Mouse (Mus musculus): Measurements from ENCODE around the gene Eml3. TPM values are rescaled to one million over a fixed set of nuclear protein-coding genes. Genes with fewer than 3 reads are reported as not detected.

Eml3 gene
- total RNA-seq, 2 experiments from 2014 or later, result 8.6 to 8.9 TPM

DNA sequence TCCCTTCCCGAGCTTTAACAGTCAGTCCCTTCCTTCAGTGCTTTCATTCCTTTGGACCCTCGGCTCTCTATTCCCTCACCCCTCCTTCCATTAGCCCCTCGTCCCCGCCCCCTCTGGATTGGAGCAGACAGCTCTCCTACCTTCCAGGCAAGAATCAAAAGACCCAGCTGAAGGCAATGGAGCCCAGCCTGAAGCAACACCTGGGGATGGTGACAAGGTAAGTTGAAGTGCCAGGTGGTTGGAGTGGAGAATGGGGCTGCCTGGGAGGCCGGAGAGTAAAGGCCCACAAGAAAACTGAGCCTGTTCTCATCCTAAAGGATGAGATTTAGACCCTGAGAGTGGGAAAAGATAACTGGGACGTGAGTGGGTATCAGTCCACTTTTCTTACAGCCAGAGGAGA lies 20.8 kb upstream of the Eml3 start:
- DNase-seq, result no peak
- intact Hi-C loops (cut with DNase I; ENCODE audit: low total_unique reads), result loop anchor here (10.0 kb wide), 1 partner anchor 46 kb away; the partner anchor contains the start of gene Tut1

DNA sequence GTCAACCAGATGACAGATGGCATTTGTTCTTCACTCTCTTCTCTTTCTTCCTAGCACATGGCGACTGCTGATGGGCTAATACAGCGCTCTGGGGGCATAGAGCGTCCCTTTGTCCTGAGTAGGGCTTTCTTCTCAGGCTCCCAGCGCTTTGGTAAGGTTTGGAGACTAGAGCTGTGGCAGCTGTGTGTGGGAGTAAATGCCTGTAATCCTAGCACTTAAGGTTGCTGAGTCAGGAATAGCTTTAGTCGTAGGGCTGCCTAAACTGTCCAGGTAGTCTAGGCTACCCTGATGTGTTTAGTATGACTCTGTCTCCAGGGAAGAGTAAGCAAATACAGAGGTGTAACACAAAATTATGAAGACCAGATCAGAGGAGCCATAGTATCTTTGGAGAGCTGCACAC lies 17.5 kb upstream of the Eml3 start:
- intact Hi-C loops (cut with DNase I; ENCODE audit: low total_unique reads), result no loop called here
- DNase-seq, result no peak

- no peak for DNase-seq
Measured at GRCm38 (mm10) chr19:8914212-8914611, 15.1 kb upstream of the Eml3 start.

GRCm38 (mm10) chr19:8919000-8919399 lies 10.4 kb upstream of the Eml3 start:
- DNase-seq, result no peak
- intact Hi-C loops (cut with DNase I; ENCODE audit: low total_unique reads), result no loop called here

More at GRCm38 (mm10) chr19:8914212-8914611, 15.1 kb upstream of the Eml3 start:
- intact Hi-C loops (cut with DNase I; ENCODE audit: low total_unique reads), result no loop called here

DNA sequence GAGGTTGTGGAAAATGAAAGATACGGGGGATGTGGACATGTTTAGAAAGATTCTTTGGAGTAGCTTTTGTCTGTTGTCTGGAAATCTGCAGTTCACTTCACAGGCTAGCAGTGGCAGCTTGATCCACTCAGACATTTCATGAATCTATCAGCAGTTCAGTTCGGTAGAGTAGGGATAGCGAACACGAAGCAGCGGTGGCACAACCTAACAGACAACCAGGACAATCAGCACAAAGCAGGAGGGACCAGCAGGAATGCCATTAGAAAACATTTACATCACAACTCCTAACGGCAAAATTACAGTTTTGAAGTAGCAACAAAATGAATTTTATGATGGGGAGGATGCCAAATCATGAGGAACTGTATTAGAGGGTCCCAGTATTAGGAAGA lies 9.7 kb upstream of the Eml3 start:
- intact Hi-C loops (cut with DNase I; ENCODE audit: low total_unique reads), result no loop called here
- DNase-seq, result no peak

DNA sequence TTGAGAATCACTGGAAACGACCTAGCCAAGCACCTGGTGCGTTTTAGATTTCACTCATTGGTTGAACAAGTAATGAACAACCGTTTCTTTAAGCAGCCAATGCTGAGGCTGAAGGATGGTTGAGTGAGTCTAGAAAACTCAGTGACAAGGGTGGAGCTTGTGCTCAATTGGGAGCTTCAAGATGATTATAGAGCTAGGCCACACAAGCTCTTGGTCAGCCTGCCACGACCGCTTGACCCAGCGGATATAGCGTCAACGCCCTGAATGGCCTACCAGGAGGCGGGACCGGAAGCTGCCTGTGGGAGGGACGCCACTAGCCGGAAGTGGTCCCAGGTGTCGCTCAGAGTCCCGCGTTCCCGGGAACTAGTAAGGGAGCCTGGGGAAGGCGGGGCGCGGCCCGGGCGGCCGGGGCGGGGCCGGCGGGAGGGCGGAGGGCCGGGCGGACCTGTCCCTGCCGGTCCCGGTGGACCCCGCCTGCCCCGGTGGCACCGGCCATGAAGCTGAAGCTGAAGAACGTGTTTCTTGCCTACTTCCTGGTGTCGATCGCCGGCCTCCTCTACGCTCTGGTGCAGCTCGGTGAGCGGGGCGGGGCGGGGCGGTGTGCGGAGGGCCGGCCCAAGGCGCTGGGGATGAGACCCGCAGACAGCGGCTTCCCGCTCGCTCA lies 9.1 kb upstream of the Eml3 start, which contains the start of gene B3gat3:
TSS of gene B3gat3 (plus strand) at position 302 of the 664 bp plus-strand sequence.
- DNase-seq, result peak; percentile 97
- intact Hi-C loops (cut with DNase I; ENCODE audit: low total_unique reads), result no loop called here

- DNase-seq, result no peak
- intact Hi-C loops (cut with DNase I; ENCODE audit: low total_unique reads), result no loop called here
Measured at GRCm38 (mm10) chr19:8920836-8921291, 8.5 kb upstream of the Eml3 start.

- intact Hi-C loops (cut with DNase I; ENCODE audit: low total_unique reads), result no loop called here
Measured at GRCm38 (mm10) chr19:8921741-8922140, 7.6 kb upstream of the Eml3 start.

GRCm38 (mm10) chr19:8926766-8927165 lies 2.6 kb upstream of the Eml3 start:
- no peak for DNase-seq
- intact Hi-C loops (cut with DNase I; ENCODE audit: low total_unique reads), result no loop called here

More at GRCm38 (mm10) chr19:8921741-8922140, 7.6 kb upstream of the Eml3 start:
- no peak for DNase-seq

DNA sequence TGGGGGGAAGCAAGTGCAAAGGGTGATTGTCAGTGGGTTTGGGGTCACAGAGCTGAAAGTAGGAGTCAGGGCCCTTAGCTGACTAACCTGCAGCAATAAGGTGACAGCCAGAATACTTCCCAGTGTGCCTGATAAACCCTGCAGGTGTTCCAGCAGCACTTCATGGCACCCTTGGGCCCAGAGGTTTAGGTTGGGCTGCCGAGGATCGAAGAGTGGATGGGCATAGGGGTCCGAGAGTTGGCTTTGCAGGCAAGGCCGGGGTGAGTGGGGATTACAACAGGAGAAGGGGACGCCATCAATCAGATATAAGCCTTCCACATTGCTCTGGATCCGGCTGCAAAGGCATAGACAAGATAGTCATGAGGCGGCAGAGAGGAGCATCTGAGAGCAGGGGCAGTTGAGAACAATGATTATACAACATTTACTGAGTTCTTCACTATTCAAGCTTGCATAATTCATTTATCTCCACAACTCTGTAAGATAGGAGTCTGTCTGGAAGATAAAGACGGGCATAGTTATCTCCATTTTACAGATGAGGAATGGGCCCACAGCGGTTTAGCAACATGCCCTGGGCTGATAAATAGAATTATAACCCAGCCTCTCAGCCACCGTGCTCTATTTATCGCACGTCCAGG lies 1.3 kb upstream of the Eml3 start:
- DNase-seq, result no peak
- intact Hi-C loops (cut with DNase I; ENCODE audit: low total_unique reads), result no loop called here

DNA sequence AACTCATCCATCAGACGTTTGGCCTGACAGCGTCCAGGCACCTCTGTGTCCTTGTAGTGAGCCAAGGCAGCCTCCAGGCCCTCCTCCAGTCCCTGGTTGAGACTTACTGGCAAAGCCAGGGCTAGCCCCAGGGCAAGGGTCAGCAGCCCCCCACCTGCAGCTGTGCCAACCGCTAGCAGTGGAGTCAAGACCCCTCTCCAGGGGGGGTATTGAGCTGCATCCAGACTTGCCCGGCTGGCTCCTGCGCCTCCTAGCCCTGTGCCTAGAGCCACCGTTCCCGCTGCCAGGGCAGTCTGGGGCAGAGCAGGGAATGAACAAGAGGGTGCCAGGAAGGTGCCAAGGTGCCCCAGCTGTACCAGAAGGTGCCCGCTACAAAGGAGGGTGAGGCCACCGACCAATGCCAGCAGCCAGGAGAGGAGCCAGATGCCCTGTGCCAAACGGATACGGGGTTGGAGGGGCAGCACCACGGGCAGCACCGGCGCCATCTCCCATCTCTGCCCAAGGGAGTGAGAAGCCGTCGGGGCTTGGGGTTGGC lies 596 bp upstream of the Eml3 start:
- intact Hi-C loops (cut with DNase I; ENCODE audit: low total_unique reads), result no loop called here
- no peak for DNase-seq

GRCm38 (mm10) chr19:8930117-8930516 lies 765 bp downstream of the Eml3 start:
- intact Hi-C loops (cut with DNase I; ENCODE audit: low total_unique reads), result no loop called here
- DNase-seq, result no peak

GRCm38 (mm10) chr19:8930771-8931170 lies 1.4 kb downstream of the Eml3 start:
- DNase-seq, result no peak

GRCm38 (mm10) chr19:8936736-8937135 lies 7.4 kb downstream of the Eml3 start:
- intact Hi-C loops (cut with DNase I; ENCODE audit: low total_unique reads), result no loop called here

More at GRCm38 (mm10) chr19:8930771-8931170, 1.4 kb downstream of the Eml3 start:
- intact Hi-C loops (cut with DNase I; ENCODE audit: low total_unique reads), result no loop called here

DNA sequence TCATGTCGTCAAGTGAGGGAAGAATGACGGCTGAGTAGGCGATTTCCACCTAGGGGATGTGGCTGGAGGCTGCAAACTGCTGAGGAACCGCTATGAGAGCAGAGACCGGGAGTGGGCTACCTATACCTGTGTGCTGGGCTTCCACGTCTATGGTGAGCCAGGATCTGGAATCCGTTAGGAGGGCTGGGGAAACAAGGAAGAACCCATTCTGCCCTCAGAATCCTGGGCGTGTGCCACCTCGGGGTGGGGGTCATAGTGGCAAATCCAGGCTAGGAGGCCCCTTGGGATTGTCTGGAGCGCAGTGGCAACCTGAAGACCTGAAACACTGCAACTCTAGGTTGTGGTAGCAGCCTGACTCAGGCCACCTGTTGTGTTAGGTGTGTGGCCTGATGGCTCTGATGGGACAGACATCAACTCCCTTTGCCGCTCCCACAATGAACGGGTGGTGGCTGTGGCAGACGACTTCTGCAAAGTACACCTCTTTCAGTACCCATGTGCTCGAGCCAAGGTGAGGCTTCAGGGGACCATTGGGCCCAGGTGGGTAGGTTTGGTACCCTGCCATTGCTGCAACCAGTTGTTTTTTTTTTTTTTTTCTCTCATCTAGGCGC lies 11.3 kb downstream of the Eml3 start:
- intact Hi-C loops (cut with DNase I; ENCODE audit: low total_unique reads), result no loop called here
- DNase-seq, result no peak

More at GRCm38 (mm10) chr19:8936736-8937135, 7.4 kb downstream of the Eml3 start:
- DNase-seq, result no peak

DNA sequence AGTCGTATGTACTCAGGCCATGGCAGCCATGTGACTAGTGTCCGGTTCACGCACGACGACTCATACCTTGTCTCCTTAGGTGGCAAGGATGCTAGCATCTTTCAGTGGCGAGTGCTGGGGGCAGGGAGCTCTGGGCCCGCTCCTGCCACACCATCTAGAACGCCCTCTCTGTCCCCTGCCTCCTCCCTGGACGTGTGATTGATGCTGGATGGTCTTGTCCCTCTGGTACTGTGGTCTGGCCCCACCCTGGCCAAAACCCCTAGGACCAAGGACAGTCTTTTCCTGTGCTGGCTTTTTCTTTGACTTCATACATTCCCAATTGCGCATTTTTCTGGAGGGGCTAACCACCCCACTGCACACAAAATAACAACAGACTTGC lies 11.8 kb downstream of the Eml3 start:
- no peak for DNase-seq
- intact Hi-C loops (cut with DNase I; ENCODE audit: low total_unique reads), result no loop called here

GRCm38 (mm10) chr19:8941515-8942217 lies 12.3 kb downstream of the Eml3 start, which contains the start of gene Mta2:
Gene Mta2 (plus strand): TSS chr19:8941875.
- intact Hi-C loops (cut with DNase I; ENCODE audit: low total_unique reads), result no loop called here
- peak; percentile 98 for DNase-seq

- peak; percentile 58 for DNase-seq
- intact Hi-C loops (cut with DNase I; ENCODE audit: low total_unique reads), result no loop called here
Measured at GRCm38 (mm10) chr19:8942276-8942964, 13.1 kb downstream of the Eml3 start.

DNA sequence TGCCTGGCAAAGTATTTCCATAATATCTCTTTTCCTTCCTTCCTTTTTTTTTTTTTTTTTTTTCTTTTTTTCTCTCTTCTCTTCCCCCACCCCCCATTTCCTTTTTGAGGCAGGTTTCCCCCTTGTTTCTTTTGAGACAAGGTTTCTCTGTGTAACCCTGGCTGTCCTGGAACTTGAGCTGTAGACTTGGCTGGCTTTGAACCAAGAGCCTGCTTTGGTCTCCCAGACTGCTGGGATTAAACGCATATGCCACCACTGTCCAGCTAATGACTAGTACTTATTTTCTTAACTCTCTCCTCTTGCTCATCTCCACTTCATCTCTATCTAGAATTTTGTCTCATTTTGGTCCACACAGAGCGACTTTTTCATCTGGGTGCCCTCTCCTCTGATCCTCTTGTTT lies 13.7 kb downstream of the Eml3 start:
- intact Hi-C loops (cut with DNase I; ENCODE audit: low total_unique reads), result no loop called here
- no peak for DNase-seq

All from gastrocnemius, postnatal 14 days (tissue).